Mouse (Mus musculus): ENCODE data around the gene Nhlh1.

- no peak for TF ChIP-seq EP300 (optimal IDR thresholded peaks at IDR 0.05)
- TF ChIP-seq CTCF (IDR thresholded peaks at IDR 0.05; ENCODE audit: low read depth): no peak
Measured at GRCm38 (mm10) chr1:172093522-172093921, 36.1 kb upstream of the Nhlh1 start.

Data from stomach, postnatal 0 days (tissue).